Mouse (Mus musculus) heart, postnatal 36 days (tissue): ENCODE results near the gene Kat2b. TPM values are rescaled to one million over a fixed set of nuclear protein-coding genes. Genes with fewer than 3 reads are reported as not detected.
"Not testable (repeated sequence)": the region's sequence is repeated elsewhere in the genome, so short reads cannot be mapped to it uniquely, and the experiment has no call there.

Experiments
- DNase-seq, 2 experiments: peaks; one replicate each; pipeline ENCODE4 v3.0.0; 2021 to 2022
- intact Hi-C: fragments of 180-260 bp; cut with DNase I; formaldehyde crosslinking; loops from one replicate; pipeline ENCODE4 v1.15.1; 2025
- total RNA-seq, 2 experiments: library from RNA; stranded (reverse); gene quantifications; 2 replicates each; pipeline ENCODE4 v1.2.3; 2021

Kat2b gene
- 10 to 100 TPM; 83.7 to 93.5 TPM for total RNA-seq

GRCm38 (mm10) chr17:53566161-53566918 is at the start of gene Kat2b:
Gene Kat2b (plus strand): TSS chr17:53566861.
- intact Hi-C loops = loop anchor here (2.0 to 10.0 kb wide), 3 partner anchors 54 to 88 kb away; partner anchors contain the start of gene Rab5a
- peak; percentile 63 to 67 for DNase-seq

- no peak for DNase-seq
- intact Hi-C loops = loop anchor here (5.0 to 10.0 kb wide), 2 partner anchors 98 to 135 kb away; no protein-coding TSS in a partner anchor
These were observed 47.3 kb upstream of the Kat2b start for GRCm38 (mm10) chr17:53519364-53519763.

GRCm38 (mm10) chr17:53520509-53520908 is 46.2 kb upstream of the Kat2b start:
- DNase-seq = no peak
- intact Hi-C loops = no loop called here

DNA sequence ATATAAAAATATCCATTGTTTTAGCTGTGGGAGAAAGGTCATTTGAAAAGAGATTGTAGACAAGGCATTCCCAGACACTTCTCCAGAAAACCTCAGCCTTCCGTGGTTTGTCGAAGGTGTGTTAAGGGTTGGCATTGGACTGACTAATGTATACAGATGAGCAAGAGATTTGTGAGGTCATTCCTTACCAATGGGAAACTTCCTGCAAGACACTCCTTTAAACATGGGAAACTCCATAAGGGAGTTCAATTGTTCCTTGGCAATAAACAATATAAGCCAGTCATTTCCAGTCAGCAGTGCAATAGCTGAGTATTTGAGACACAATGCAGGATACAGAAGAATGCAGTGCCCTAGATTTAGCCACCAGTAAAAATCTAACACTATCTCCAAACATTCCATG is 38.6 kb upstream of the Kat2b start:
- DNase-seq = no peak
- intact Hi-C loops = no loop called here

DNA sequence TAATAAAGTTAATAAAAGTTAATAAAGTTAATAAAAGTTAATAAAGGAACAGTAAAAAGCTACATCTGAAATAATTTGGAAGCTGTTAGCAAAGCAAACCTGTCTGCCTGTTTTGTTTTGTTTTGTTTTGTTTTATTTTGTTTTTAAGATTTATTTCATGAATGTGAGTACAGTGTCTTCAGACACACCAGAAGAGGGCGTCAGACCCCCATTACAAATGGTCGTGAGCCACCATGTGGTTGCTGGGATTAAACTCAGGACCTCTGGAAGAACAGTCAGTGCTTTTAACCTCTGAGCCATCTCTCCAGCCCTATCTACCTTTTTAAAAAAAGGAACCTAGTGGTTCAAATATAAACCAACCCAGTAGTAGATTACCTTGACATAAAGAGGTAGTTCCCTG is 35.5 kb upstream of the Kat2b start:
- DNase-seq = no peak
- intact Hi-C loops = no loop called here

GRCm38 (mm10) chr17:53532425-53532824 is 34.2 kb upstream of the Kat2b start:
- intact Hi-C loops = no loop called here
- DNase-seq = no peak

- DNase-seq, intact Hi-C loops: not testable (repeated sequence)
These were observed 27.3 kb upstream of the Kat2b start, which contains the start of gene Pp2d1 for GRCm38 (mm10) chr17:53539351-53539750. Gene Pp2d1 (minus strand): TSS chr17:53539451.

GRCm38 (mm10) chr17:53542536-53542935 is 24.1 kb upstream of the Kat2b start:
- DNase-seq = no peak
- intact Hi-C loops = no loop called here

GRCm38 (mm10) chr17:53543591-53544324 is 22.9 kb upstream of the Kat2b start:
- intact Hi-C loops = no loop called here
- DNase-seq = peak; percentile 31 to 43

GRCm38 (mm10) chr17:53551306-53552299 is 15.1 kb upstream of the Kat2b start:
- intact Hi-C loops = no loop called here
- DNase-seq = no peak

DNA sequence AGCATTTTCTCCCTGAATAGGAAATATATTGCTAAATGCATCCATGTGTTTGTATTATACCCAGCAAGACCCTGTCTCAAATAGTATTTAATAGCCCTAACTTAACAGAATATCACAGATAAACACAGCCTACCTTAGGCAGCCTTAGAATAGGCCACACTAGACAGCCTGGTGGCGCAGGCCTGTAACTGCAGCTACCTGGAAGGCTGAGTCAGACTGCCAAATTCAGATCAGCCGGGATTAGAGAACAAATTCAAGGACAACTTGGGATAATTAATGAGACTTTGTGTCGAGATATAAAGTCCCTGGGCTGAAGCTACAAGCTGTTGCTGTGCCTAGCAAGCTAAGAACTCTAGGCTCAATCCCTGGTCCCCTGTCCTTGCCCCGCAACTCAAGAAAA is 12.6 kb upstream of the Kat2b start:
- no peak for DNase-seq

GRCm38 (mm10) chr17:53554813-53555212 is 11.8 kb upstream of the Kat2b start:
- no peak for DNase-seq
- intact Hi-C loops = no loop called here

More for the DNA sequence above, 12.6 kb upstream of the Kat2b start:
- intact Hi-C loops = no loop called here

GRCm38 (mm10) chr17:53557443-53557842 is 9.2 kb upstream of the Kat2b start:
- intact Hi-C loops = no loop called here
- no peak for DNase-seq

- intact Hi-C loops = loop anchor here (10.0 kb wide), 1 partner anchor 95 kb away; no protein-coding TSS in a partner anchor
- no peak for DNase-seq
These were observed 7.0 kb upstream of the Kat2b start for GRCm38 (mm10) chr17:53559646-53560045.

DNA sequence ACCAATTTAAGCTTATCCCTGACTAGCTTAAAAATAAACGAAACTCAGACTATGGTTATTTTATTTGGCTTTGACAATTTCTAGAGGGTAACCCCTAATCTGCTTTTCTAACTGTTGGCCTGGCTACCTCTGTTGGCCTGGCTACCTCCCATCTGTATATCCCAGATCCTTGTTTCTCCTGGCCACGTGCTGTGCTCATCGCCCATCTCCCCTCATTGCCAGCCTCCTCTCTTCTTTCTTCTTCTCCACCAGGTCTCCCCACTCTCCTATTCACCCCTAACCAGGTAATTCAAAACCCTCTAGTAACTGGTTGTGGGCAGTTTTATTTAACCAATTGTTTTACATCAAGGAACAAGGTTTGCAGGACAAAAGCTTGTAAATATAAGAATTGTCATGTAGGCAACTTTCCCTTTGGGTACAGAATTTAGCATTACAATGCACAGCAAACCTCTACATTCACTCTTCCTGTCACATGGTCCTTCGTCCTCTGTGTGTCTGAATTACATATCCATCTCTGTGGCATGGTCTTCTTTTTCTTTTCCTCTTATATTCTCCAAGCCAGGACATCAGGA is 5.1 kb upstream of the Kat2b start:
- intact Hi-C loops = loop anchor here (10.0 kb wide), 1 partner anchor 93 kb away; no protein-coding TSS in a partner anchor
- DNase-seq = no peak

DNA sequence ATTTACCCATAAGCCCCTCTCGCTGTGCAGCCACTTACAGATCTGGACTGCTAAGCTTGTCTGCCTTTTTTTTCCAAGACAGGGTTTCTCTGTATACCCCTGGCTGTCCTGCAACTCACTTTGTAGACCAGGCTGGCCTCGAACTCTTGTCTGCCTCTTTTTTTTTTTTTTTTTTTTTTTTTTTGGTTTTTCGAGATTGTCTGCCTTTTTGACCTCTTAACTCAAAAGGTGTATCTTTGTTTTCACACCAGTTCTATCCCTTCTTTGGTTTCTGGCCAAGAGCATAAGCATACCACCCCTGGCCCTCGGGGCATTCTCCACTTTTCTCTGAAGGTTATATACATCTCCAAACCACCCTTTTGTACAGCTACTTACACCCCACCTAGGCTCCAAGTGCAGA is 1.8 kb upstream of the Kat2b start:
- no peak for DNase-seq
- intact Hi-C loops = loop anchor here (10.0 kb wide), 1 partner anchor 90 kb away; no protein-coding TSS in a partner anchor

DNA sequence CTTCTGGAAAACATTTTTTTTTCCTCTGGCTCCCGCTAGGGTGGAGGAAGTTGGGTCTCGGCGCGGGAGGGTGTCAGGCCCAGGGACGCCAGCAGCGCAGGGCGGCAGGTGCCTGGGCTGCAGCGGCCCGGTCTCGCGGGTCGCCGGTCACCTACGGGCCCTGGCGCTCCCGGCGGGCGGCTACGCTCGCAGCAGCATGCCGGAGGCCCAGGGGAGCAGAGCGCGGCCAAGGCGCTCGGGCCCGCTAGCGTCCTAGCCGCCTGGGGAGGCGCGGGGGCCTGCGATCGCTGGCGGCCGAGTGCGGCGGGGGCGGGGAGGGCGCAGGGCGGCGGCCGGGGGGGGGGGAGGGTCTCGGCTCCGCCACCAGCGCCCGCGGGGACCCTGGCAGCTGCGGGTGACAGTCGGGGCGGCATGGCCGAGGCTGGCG is 271 bp downstream of the Kat2b start:
- peak; percentile 72 to 89 for DNase-seq
- intact Hi-C loops = loop anchor here (2.0 to 10.0 kb wide), 3 partner anchors 54 to 88 kb away; partner anchors contain the start of gene Rab5a

GRCm38 (mm10) chr17:53567346-53568101 is 863 bp downstream of the Kat2b start:
- intact Hi-C loops = loop anchor here (2.0 to 10.0 kb wide), 4 partner anchors 55 to 121 kb away; partner anchors contain the start of genes Rab5a and Sgo1

DNA sequence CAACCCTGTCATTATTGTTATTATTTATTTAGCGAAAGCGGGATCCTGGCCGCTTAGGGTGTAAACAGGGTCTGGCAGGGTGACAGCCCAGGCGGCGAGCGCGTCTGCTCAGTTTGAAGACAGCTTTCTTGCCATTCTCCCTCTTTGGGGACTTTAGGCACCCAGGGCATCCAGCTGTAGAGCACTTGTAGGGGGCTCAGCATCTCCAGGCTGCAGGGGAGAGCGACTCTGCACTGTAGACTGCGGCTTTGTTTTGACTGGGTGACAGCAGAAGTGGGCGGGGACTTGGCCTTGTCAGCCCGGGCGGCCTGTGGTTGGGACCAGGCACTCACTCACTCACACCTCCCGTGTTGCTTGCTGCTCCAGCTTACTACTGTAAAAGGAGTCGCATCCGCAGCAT is 1.5 kb downstream of the Kat2b start:
- DNase-seq = peak; percentile 82 to 84
- intact Hi-C loops = loop anchor here (2.0 to 10.0 kb wide), 2 partner anchors 87 to 121 kb away; partner anchors contain the start of gene Sgo1

More at GRCm38 (mm10) chr17:53567346-53568101, 863 bp downstream of the Kat2b start:
- peak; percentile 67 to 87 for DNase-seq
